Mouse (Mus musculus) lung, postnatal 0 days (tissue): ENCODE measurements around the gene Dapk2.

Experiments
- CTCF ChIP-seq: IDR thresholded peaks from 2 replicates; pipeline ENCODE4 v1.5.1; 2016; ENCODE audit warnings: antibody characterized with exemption, mild to moderate bottlenecking
- EP300 ChIP-seq: IDR thresholded peaks from 2 replicates; pipeline ENCODE4 v1.6.1; 2016; ENCODE audit warnings: antibody characterized with exemption, mild to moderate bottlenecking, control low read depth

DNA sequence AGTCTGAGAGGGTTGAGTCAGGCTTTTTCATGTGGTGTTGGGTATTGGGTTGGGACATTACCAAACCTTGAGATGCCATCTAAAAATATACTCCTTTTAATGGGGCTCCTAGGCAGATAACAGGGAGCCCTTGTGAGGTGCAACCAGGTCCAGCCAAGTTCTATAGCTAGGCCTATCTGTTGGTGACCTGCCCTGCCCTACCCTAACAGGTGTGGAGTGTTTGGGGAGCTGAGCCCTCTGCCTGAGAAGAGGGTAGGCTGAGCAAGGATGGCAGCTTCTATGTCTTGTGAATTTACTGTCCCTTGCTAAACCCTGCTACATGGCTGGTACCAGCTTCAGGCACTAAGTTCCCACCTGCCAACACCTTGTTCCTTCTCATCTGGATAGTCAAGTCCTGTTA is 57.5 kb downstream of the Dapk2 start:
- no peak for TF ChIP-seq CTCF
- no peak for TF ChIP-seq EP300
